Mouse (Mus musculus) forebrain, embryonic 13.5 days (tissue): ENCODE measurements around the gene Celf6. TPM values are rescaled to one million over a fixed set of nuclear protein-coding genes. Genes with fewer than 3 reads are reported as not detected.

Source experiments
- ATAC-seq: fragments of 200-750 bp; cut with Nextera tagmentation; 2 replicates; pipeline ENCODE4 v1.8.0; 2017
- H3K27ac ChIP-seq: fragments of 300-500 bp; sonication (generic); 2 replicates; pipeline ENCODE4 v1.5.1; 2015; ENCODE audit warnings: inconsistent platforms, mild to moderate bottlenecking, moderate library complexity
- H3K27me3 ChIP-seq: fragments of 300-500 bp; sonication (generic); 2 replicates; pipeline ENCODE4 v1.6.1; 2015; ENCODE audit warnings: mild to moderate bottlenecking, inconsistent platforms
- H3K36me3 ChIP-seq: fragments of 300-500 bp; sonication (generic); 2 replicates; pipeline ENCODE4 v1.6.1; 2015; ENCODE audit warnings: mild to moderate bottlenecking, inconsistent platforms; ENCODE audit not compliant: poor library complexity, severe bottlenecking
- H3K4me1 ChIP-seq: fragments of 300-500 bp; sonication (generic); 2 replicates; pipeline ENCODE4 v1.6.1; 2015; ENCODE audit warnings: inconsistent platforms
- H3K4me2 ChIP-seq: fragments of 300-500 bp; sonication (generic); 2 replicates; pipeline ENCODE4 v1.6.1; 2015; ENCODE audit warnings: inconsistent platforms, mild to moderate bottlenecking, moderate library complexity
- H3K4me3 ChIP-seq: fragments of 300-500 bp; sonication (generic); 2 replicates; pipeline ENCODE4 v1.5.1; 2015; ENCODE audit warnings: mild to moderate bottlenecking, inconsistent platforms
- H3K9ac ChIP-seq: fragments of 300-500 bp; sonication (generic); 2 replicates; pipeline ENCODE4 v1.6.1; 2015; ENCODE audit warnings: mild to moderate bottlenecking, inconsistent platforms
- H3K9me3 ChIP-seq: fragments of 300-500 bp; sonication (generic); replicated peaks from 2 replicates; pipeline ENCODE4 v1.6.1; 2016; ENCODE audit warnings: inconsistent platforms
- WGBS: fragments of 180-500 bp; shearing (Covaris S2); methylation state at CpG from one replicate; pipeline ENCODE4 v1.1.7; 2015; 5-methylcytosine and 5-hydroxymethylcytosine counted together
- polyA plus RNA-seq: library from polyadenylated mRNA; unstranded; fragments of >200 nt; fragmentation: Nextera tagmentation; extraction: Ambion mirVana; gene quantifications from 2 replicates; pipeline ENCODE4 v1.2.1, GENCODE M21; 2015

Celf6 gene
- polyA plus RNA-seq, 1 experiment from 2014 or later = 19.5 TPM

GRCm38 (mm10) chr9:59588710-59589671 is 11.3 kb downstream of the Celf6 start:
- peak; percentile 93 for ATAC-seq
- WGBS = 18% methylated on average over 12 of the region's 12 CpGs
- peak overlapping the region; percentile 26; the same call in 1 of the 2 replicates for H3K9ac ChIP-seq
- H3K4me3 ChIP-seq = peak overlapping the region; percentile 13
- H3K4me2 ChIP-seq = peak overlapping the region; percentile 53
- no peaks in the 10 kb centered on the region for H3K9me3 ChIP-seq
- peak overlapping the region; percentile 83 for H3K27ac ChIP-seq
- no peaks in the 10 kb centered on the region; the same call in 1 of the 2 replicates for H3K36me3 ChIP-seq
- H3K4me1 ChIP-seq = peaks cover 31% of the 10 kb centered on the region
- H3K27me3 ChIP-seq = peaks cover 6% of the 10 kb centered on the region

GRCm38 (mm10) chr9:59589703-59590439 is 12.2 kb downstream of the Celf6 start:
- H3K4me3 ChIP-seq = no peak overlapping the region
- ATAC-seq = no peak
- peaks cover 27% of the 10 kb centered on the region for H3K4me1 ChIP-seq
- no peaks in the 10 kb centered on the region for H3K9me3 ChIP-seq
- no peak overlapping the region for H3K9ac ChIP-seq
- WGBS = 83% methylated on average over 10 of the region's 10 CpGs
- H3K4me2 ChIP-seq = peak overlapping the region; percentile 53
- peaks cover 6% of the 10 kb centered on the region for H3K27me3 ChIP-seq
- H3K36me3 ChIP-seq = no peaks in the 10 kb centered on the region; the same call in 1 of the 2 replicates
- H3K27ac ChIP-seq = peak overlapping the region; percentile 83

GRCm38 (mm10) chr9:59601661-59602060 is 23.9 kb downstream of the Celf6 start:
- ATAC-seq = no peak
- Histone ChIP-seq H3K27ac (no peak overlapping the region), H3K27me3 (peaks cover 9% of the 10 kb centered on the region; the same call in 1 of the 2 replicates), H3K4me1 (no peaks in the 10 kb centered on the region), H3K36me3 (no peaks in the 10 kb centered on the region), H3K9ac (no peak overlapping the region), H3K4me3 (no peak overlapping the region), H3K4me2 (no peak overlapping the region), H3K9me3 (no peaks in the 10 kb centered on the region)
- WGBS = 84% methylated on average over 8 of the region's 8 CpGs

GRCm38 (mm10) chr9:59605967-59606366 is 28.2 kb downstream of the Celf6 start:
- no peak overlapping the region for H3K27ac ChIP-seq
- H3K9ac ChIP-seq = no peak overlapping the region
- no peaks in the 10 kb centered on the region for H3K9me3 ChIP-seq
- peaks cover 9% of the 10 kb centered on the region; the same call in 1 of the 2 replicates for H3K27me3 ChIP-seq
- WGBS = 46% methylated on average over 6 of the region's 6 CpGs
- no peak overlapping the region for H3K4me2 ChIP-seq
- H3K4me1 ChIP-seq = no peaks in the 10 kb centered on the region
- ATAC-seq = no peak
- H3K4me3 ChIP-seq = no peak overlapping the region
- no peaks in the 10 kb centered on the region for H3K36me3 ChIP-seq

GRCm38 (mm10) chr9:59610950-59611349 is 33.2 kb downstream of the Celf6 start:
- Histone ChIP-seq H3K4me1 (no peaks in the 10 kb centered on the region), H3K27me3 (no peaks in the 10 kb centered on the region), H3K9ac (no peak overlapping the region), H3K9me3 (no peaks in the 10 kb centered on the region), H3K36me3 (no peaks in the 10 kb centered on the region), H3K4me3 (no peak overlapping the region), H3K4me2 (no peak overlapping the region), H3K27ac (no peak overlapping the region)
- no peak for ATAC-seq
- 90% methylated on average over 2 of the region's 2 CpGs for WGBS

GRCm38 (mm10) chr9:59615797-59616196 is 38.1 kb downstream of the Celf6 start:
- Histone ChIP-seq H3K4me3 (no peak overlapping the region), H3K9ac (no peak overlapping the region), H3K4me1 (peaks cover 27% of the 10 kb centered on the region), H3K36me3 (no peaks in the 10 kb centered on the region), H3K9me3 (no peaks in the 10 kb centered on the region), H3K27ac (no peak overlapping the region), H3K4me2 (no peak overlapping the region), H3K27me3 (no peaks in the 10 kb centered on the region)
- 84% methylated on average over 2 of the region's 2 CpGs for WGBS
- ATAC-seq = no peak

- Histone ChIP-seq H3K9me3 (no peaks in the 10 kb centered on the region), H3K4me1 (peaks cover 27% of the 10 kb centered on the region), H3K36me3 (no peaks in the 10 kb centered on the region), H3K4me2 (peak within 1 kb of the TSS; percentile 74), H3K4me3 (peak within 1 kb of the TSS; percentile 96), H3K9ac (peak within 1 kb of the TSS; percentile 96), H3K27ac (peak within 1 kb of the TSS; percentile 92), H3K27me3 (no peaks in the 10 kb centered on the region)
- WGBS = 1% methylated on average over 36 of the region's 36 CpGs
- ATAC-seq = peak; percentile 97
These were observed 39.0 kb downstream of the Celf6 start, which contains the start of gene Parp6 for GRCm38 (mm10) chr9:59616622-59617306. TSS of gene Parp6 (plus strand) at chr9:59617284.

GRCm38 (mm10) chr9:59617307-59617973 is 39.7 kb downstream of the Celf6 start:
- H3K4me2 ChIP-seq = peak overlapping the region; percentile 74
- H3K27ac ChIP-seq = peak overlapping the region; percentile 92
- peak overlapping the region; percentile 96 for H3K4me3 ChIP-seq
- peaks cover 5% of the 10 kb centered on the region for H3K36me3 ChIP-seq
- no peaks in the 10 kb centered on the region for H3K9me3 ChIP-seq
- WGBS = under 1% methylated on average over 55 of the region's 58 CpGs
- no peaks in the 10 kb centered on the region for H3K27me3 ChIP-seq
- H3K9ac ChIP-seq = peak overlapping the region; percentile 96
- ATAC-seq = peak; percentile 93
- peaks cover 27% of the 10 kb centered on the region for H3K4me1 ChIP-seq

- Histone ChIP-seq H3K9me3 (no peaks in the 10 kb centered on the region), H3K27me3 (no peaks in the 10 kb centered on the region), H3K4me1 (no peaks in the 10 kb centered on the region), H3K27ac (no peak overlapping the region), H3K36me3 (peaks cover 80% of the 10 kb centered on the region), H3K9ac (no peak overlapping the region), H3K4me3 (no peak overlapping the region), H3K4me2 (no peak overlapping the region)
- ATAC-seq = no peak
- WGBS = 100% methylated on average over 1 of the region's 1 CpGs
These were observed 60.7 kb downstream of the Celf6 start for GRCm38 (mm10) chr9:59638372-59638771.

- no peak for ATAC-seq
- no peak overlapping the region for H3K4me3 ChIP-seq
- H3K4me2 ChIP-seq = no peak overlapping the region
- H3K27me3 ChIP-seq = no peaks in the 10 kb centered on the region
- H3K9ac ChIP-seq = no peak overlapping the region
- no peaks in the 10 kb centered on the region for H3K9me3 ChIP-seq
- peaks cover 78% of the 10 kb centered on the region for H3K36me3 ChIP-seq
- H3K27ac ChIP-seq = no peak overlapping the region
- no peaks in the 10 kb centered on the region for H3K4me1 ChIP-seq
- 88% methylated on average over 4 of the region's 4 CpGs for whole genome bisulfite sequencing
These were observed 62.2 kb downstream of the Celf6 start for GRCm38 (mm10) chr9:59639936-59640335.

GRCm38 (mm10) chr9:59641320-59641719 is 63.6 kb downstream of the Celf6 start:
- H3K27ac ChIP-seq = no peak overlapping the region
- no peak overlapping the region for H3K4me3 ChIP-seq
- H3K27me3 ChIP-seq = no peaks in the 10 kb centered on the region
- H3K9me3 ChIP-seq = no peaks in the 10 kb centered on the region
- no peaks in the 10 kb centered on the region for H3K4me1 ChIP-seq
- no peak overlapping the region for H3K9ac ChIP-seq
- no peak for ATAC-seq
- WGBS = 91% methylated on average over 2 of the region's 2 CpGs
- no peak overlapping the region for H3K4me2 ChIP-seq
- H3K36me3 ChIP-seq = peaks cover 76% of the 10 kb centered on the region
